Mouse (Mus musculus): ENCODE results near the gene Ms4a3. TPM values are rescaled to one million over a fixed set of nuclear protein-coding genes. Genes with fewer than 3 reads are reported as not detected.

Ms4a3 gene
- polyA plus RNA-seq, 1 experiment from 2014 or later: 0.21 TPM

Other genes with a start within 250 kb of the Ms4a3 start
- gene Ms4a4c, start 236.1 kb downstream of the Ms4a3 start, polyA plus RNA-seq (2016; fragmentation: Nextera tagmentation; extraction: Ambion mirVana): not detected in 2 replicates
- gene Ms4a4b, start 197.3 kb downstream of the Ms4a3 start, polyA plus RNA-seq (2016; fragmentation: Nextera tagmentation; extraction: Ambion mirVana): not detected in 2 replicates
- gene Ms4a6c, start 171.5 kb downstream of the Ms4a3 start, polyA plus RNA-seq (2016; fragmentation: Nextera tagmentation; extraction: Ambion mirVana): 1.2 and 1.7 TPM in 2 replicates
- gene Gm8369, start 154.9 kb downstream of the Ms4a3 start, polyA plus RNA-seq (2016; fragmentation: Nextera tagmentation; extraction: Ambion mirVana): not detected in 2 replicates
- gene Ms4a6b, start 124.3 kb downstream of the Ms4a3 start, polyA plus RNA-seq (2016; fragmentation: Nextera tagmentation; extraction: Ambion mirVana): 1.6 and 1.9 TPM in 2 replicates
- 0.58 and 0.82 TPM in 2 replicates for gene Ms4a4d, start 104.0 kb downstream of the Ms4a3 start, polyA plus RNA-seq (2016; fragmentation: Nextera tagmentation; extraction: Ambion mirVana)
- 0.89 and 1.7 TPM in 2 replicates for gene Ms4a6d, start 36.0 kb downstream of the Ms4a3 start, polyA plus RNA-seq (2016; fragmentation: Nextera tagmentation; extraction: Ambion mirVana)
- not detected in 2 replicates for gene Ms4a2, start 17.1 kb downstream of the Ms4a3 start, polyA plus RNA-seq (2016; fragmentation: Nextera tagmentation; extraction: Ambion mirVana)
- not detected in 2 replicates for gene Oosp2, start 19.7 kb upstream of the Ms4a3 start, polyA plus RNA-seq (2016; fragmentation: Nextera tagmentation; extraction: Ambion mirVana)
- gene Oosp1, start 50.3 kb upstream of the Ms4a3 start, polyA plus RNA-seq (2016; fragmentation: Nextera tagmentation; extraction: Ambion mirVana): not detected in 2 replicates
- gene Oosp3, start 56.2 kb upstream of the Ms4a3 start, polyA plus RNA-seq (2016; fragmentation: Nextera tagmentation; extraction: Ambion mirVana): not detected in 2 replicates
- gene Gif, start 106.7 kb upstream of the Ms4a3 start, polyA plus RNA-seq (2016; fragmentation: Nextera tagmentation; extraction: Ambion mirVana): not detected in 2 replicates
- gene Mrpl16, start 129.5 kb upstream of the Ms4a3 start, polyA plus RNA-seq (2016; fragmentation: Nextera tagmentation; extraction: Ambion mirVana): 58.5 and 59.5 TPM in 2 replicates
- 9.8 and 10.7 TPM in 2 replicates for gene Stx3, start 178.6 kb upstream of the Ms4a3 start, polyA plus RNA-seq (2016; fragmentation: Nextera tagmentation; extraction: Ambion mirVana)
- gene Olfr1417, start 198.4 kb upstream of the Ms4a3 start, polyA plus RNA-seq (2016; fragmentation: Nextera tagmentation; extraction: Ambion mirVana): not detected in 2 replicates
- gene Olfr1418, start 220.2 kb upstream of the Ms4a3 start, polyA plus RNA-seq (2016; fragmentation: Nextera tagmentation; extraction: Ambion mirVana): not detected in 2 replicates
- gene Olfr1419, start 234.3 kb upstream of the Ms4a3 start, polyA plus RNA-seq (2016; fragmentation: Nextera tagmentation; extraction: Ambion mirVana): not detected in 2 replicates
- not detected in 2 replicates for gene Olfr1420, start 245.7 kb upstream of the Ms4a3 start, polyA plus RNA-seq (2016; fragmentation: Nextera tagmentation; extraction: Ambion mirVana)

Measured in embryonic facial prominence, embryonic 10.5 days (tissue).